Mouse (Mus musculus) heart, embryonic 11.5 days (tissue): ENCODE measurements around the gene Gm10644. TPM values are rescaled to one million over a fixed set of nuclear protein-coding genes. Genes with fewer than 3 reads are reported as not detected.
A peak's percentile ranks its signal among the peaks of the same experiment; 100 is the strongest.
"Not testable (repeated sequence)": the region's sequence is repeated elsewhere in the genome, so short reads cannot be mapped to it uniquely, and the experiment has no call there.

Experiments used
- ATAC-seq: fragments of 200-750 bp; cut with Nextera tagmentation; replicated peaks from 2 replicates; pipeline ENCODE4 v1.8.0; 2017; ENCODE audit warnings: moderate library complexity; ENCODE audit not compliant: insufficient number of reproducible peaks, low FRiP score, low TSS enrichment
- H3K27ac ChIP-seq: fragments of 300-500 bp; sonication (generic); 2 replicates; pipeline ENCODE4 v1.5.1; 2014; ENCODE audit warnings: mild to moderate bottlenecking, low read depth, low read length
- H3K27me3 ChIP-seq: fragments of 300-500 bp; sonication (generic); 2 replicates; pipeline ENCODE4 v1.6.1; 2014; ENCODE audit warnings: mild to moderate bottlenecking, low read length, mixed read lengths; ENCODE audit not compliant: control insufficient read depth, insufficient read depth
- H3K36me3 ChIP-seq: fragments of 300-500 bp; sonication (generic); 2 replicates; pipeline ENCODE4 v1.6.1; 2014; ENCODE audit warnings: mild to moderate bottlenecking, low read length, moderate library complexity, mixed read lengths; ENCODE audit not compliant: control insufficient read depth, insufficient read depth
- H3K4me1 ChIP-seq: fragments of 300-500 bp; sonication (generic); 2 replicates; pipeline ENCODE4 v1.6.1; 2014; ENCODE audit warnings: low read length; ENCODE audit not compliant: control insufficient read depth, insufficient read depth
- H3K4me2 ChIP-seq: fragments of 300-500 bp; sonication (generic); 2 replicates; pipeline ENCODE4 v1.6.1; 2014; ENCODE audit warnings: mild to moderate bottlenecking, moderate library complexity
- H3K4me3 ChIP-seq: fragments of 300-500 bp; sonication (generic); 2 replicates; pipeline ENCODE4 v1.5.1; 2014; ENCODE audit warnings: low read depth, low read length
- H3K9ac ChIP-seq: fragments of 300-500 bp; sonication (generic); 2 replicates; pipeline ENCODE4 v1.6.1; 2014; ENCODE audit warnings: mild to moderate bottlenecking, low read depth, low read length, moderate library complexity
- H3K9me3 ChIP-seq: fragments of 300-500 bp; sonication (generic); replicated peaks from 2 replicates; pipeline ENCODE4 v1.6.1; 2016; ENCODE audit warnings: low read length; ENCODE audit not compliant: control insufficient read depth
- WGBS: fragments of 180-500 bp; shearing (Covaris S2); extraction: QIAGEN DNeasy Blood & Tissue Kit; methylation state at CpG from one replicate; pipeline ENCODE4 v1.1.7; 2014; ENCODE audit not compliant: insufficient replicate concordance; 5-methylcytosine and 5-hydroxymethylcytosine counted together
- polyA plus RNA-seq: library from polyadenylated mRNA; unstranded; fragments of >200 nt; fragmentation: Nextera tagmentation; extraction: Ambion mirVana; gene quantifications from 2 replicates; pipeline ENCODE4 v1.2.1, GENCODE M21; 2014

Gm10644 gene
- polyA plus RNA-seq, 1 experiment from 2014 or later: 0.76 TPM

DNA sequence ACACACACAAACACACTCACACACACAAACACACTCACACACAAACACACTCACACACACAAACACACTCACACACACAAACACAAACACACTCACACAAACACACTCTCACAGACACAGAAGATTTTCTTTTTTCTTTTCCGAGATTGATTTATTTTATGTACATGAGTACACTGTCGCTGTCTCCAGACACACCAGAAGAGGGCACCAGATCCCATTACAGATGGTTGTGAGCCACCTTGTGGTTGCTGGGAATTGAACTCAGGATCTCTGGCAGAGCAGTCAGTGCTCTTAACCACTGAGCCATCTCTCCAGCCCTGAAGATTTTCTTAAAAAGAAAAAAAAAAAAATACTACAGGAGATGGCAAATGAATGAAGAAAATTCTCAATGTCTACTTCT lies 28.2 kb upstream of the Gm10644 start:
- H3K9ac ChIP-seq, H3K27ac ChIP-seq, H3K4me2 ChIP-seq, H3K27me3 ChIP-seq, H3K9me3 ChIP-seq, H3K4me3 ChIP-seq, ATAC-seq: not testable (repeated sequence)
- peaks cover 25% of the 10 kb centered on the region for H3K4me1 ChIP-seq
- H3K36me3 ChIP-seq: peaks cover 44% of the 10 kb centered on the region
- WGBS: 92% methylated on average over 2 of the region's 2 CpGs

- no peak overlapping the region for H3K27ac ChIP-seq
- no peak overlapping the region for H3K4me2 ChIP-seq
- H3K27me3 ChIP-seq: no peaks in the 10 kb centered on the region
- H3K4me3 ChIP-seq: no peak overlapping the region
- H3K9ac ChIP-seq: no peak overlapping the region
- 73% methylated on average over 4 of the region's 4 CpGs for WGBS
- H3K36me3 ChIP-seq: peaks cover 42% of the 10 kb centered on the region
- peaks cover 31% of the 10 kb centered on the region for H3K4me1 ChIP-seq
- ATAC-seq: no peak
- H3K9me3 ChIP-seq: no peaks in the 10 kb centered on the region
Observed at GRCm38 (mm10) chr8:83982449-83982848, 27.4 kb upstream of the Gm10644 start.

DNA sequence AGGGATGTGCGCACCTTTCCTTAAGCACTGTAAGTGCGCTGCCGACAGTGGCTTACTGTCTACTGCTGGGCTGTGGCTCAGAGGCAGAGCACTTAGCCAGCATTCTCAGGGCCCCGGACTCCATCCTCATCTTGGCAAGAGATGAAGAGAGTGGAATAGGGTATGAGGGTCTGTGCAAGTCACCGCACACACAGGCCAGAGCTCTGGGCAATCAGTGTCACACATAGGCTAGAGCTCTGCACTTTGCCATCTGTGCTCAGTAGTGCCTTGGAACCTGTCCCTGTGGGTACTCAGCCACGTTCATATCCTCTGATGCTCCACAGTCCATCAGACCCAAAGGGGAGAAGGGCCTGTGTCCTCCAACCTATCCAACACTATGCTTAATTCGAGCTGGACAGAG lies 26.5 kb upstream of the Gm10644 start:
- 94% methylated on average over 7 of the region's 7 CpGs for WGBS
- Histone ChIP-seq H3K27ac (no peak overlapping the region), H3K4me2 (no peak overlapping the region), H3K9ac (no peak overlapping the region), H3K36me3 (peaks cover 33% of the 10 kb centered on the region), H3K9me3 (no peaks in the 10 kb centered on the region), H3K4me3 (no peak overlapping the region), H3K27me3 (no peaks in the 10 kb centered on the region), H3K4me1 (peaks cover 39% of the 10 kb centered on the region)
- no peak for ATAC-seq

DNA sequence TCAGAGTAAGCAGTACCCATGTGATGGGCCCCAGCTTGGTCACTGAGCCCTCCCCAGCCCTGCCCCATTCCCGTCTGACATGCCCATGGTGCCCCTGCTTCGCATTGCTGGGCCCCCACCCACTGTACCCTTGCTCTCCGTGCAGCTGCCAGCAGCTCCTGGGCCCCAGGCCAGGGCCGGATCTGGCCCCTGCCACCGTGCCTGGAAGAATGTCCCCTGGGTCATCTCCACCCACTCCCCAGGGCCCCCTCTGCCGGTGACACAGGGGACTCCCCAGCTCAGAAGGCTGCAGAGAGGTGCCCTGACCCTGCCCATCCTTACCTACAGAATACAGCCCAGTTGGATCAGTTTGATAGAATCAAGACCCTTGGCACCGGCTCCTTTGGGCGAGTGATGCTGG lies 25.8 kb upstream of the Gm10644 start:
- Histone ChIP-seq H3K9ac (peak overlapping the region; percentile 46; the same call in 1 of the 2 replicates), H3K27me3 (no peaks in the 10 kb centered on the region), H3K9me3 (no peaks in the 10 kb centered on the region), H3K4me1 (peaks cover 39% of the 10 kb centered on the region), H3K4me3 (no peak overlapping the region), H3K4me2 (no peak overlapping the region), H3K36me3 (peaks cover 30% of the 10 kb centered on the region), H3K27ac (peak overlapping the region; percentile 82)
- 74% methylated on average over 8 of the region's 8 CpGs for WGBS
- ATAC-seq: no peak

DNA sequence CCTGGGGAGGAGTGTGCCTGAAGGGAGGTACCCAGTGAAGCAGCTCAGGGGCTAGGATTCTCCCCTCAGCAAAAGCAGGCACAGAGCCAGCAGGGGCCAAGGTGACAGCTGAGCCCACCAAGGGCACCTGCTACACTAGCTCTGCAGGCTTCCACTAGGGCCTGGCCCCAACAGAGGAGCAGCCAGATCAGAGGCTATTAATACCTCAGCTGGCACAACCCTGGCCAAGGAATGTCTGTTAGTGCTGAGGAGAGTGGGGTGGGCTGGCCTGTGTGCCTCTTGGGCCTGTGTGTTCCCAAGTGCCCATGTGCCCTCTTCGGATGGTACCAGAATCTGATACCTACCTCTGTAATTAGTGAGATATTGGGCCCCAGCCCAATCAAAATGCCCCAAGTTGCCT lies 25.2 kb upstream of the Gm10644 start:
- H3K4me1 ChIP-seq: peaks cover 39% of the 10 kb centered on the region
- WGBS: 57% methylated on average over 1 of the region's 1 CpGs
- no peaks in the 10 kb centered on the region for H3K27me3 ChIP-seq
- H3K4me3 ChIP-seq: no peak overlapping the region
- no peaks in the 10 kb centered on the region for H3K9me3 ChIP-seq
- H3K9ac ChIP-seq: peak overlapping the region; percentile 46; the same call in 1 of the 2 replicates
- H3K36me3 ChIP-seq: peaks cover 30% of the 10 kb centered on the region
- peak; percentile 81 for ATAC-seq
- peak overlapping the region; percentile 82 for H3K27ac ChIP-seq
- H3K4me2 ChIP-seq: peak overlapping the region; percentile 21; the same call in 1 of the 2 replicates

- peaks cover 53% of the 10 kb centered on the region for H3K4me1 ChIP-seq
- no peak overlapping the region for H3K4me3 ChIP-seq
- 61% methylated on average over 9 of the region's 9 CpGs for WGBS
- no peaks in the 10 kb centered on the region for H3K27me3 ChIP-seq
- no peak overlapping the region for H3K27ac ChIP-seq
- no peaks in the 10 kb centered on the region for H3K9me3 ChIP-seq
- H3K9ac ChIP-seq: no peak overlapping the region
- ATAC-seq: no peak
- peaks cover 20% of the 10 kb centered on the region for H3K36me3 ChIP-seq
- H3K4me2 ChIP-seq: no peak overlapping the region
Observed at GRCm38 (mm10) chr8:83978200-83978599, 23.2 kb upstream of the Gm10644 start.

GRCm38 (mm10) chr8:83977646-83978045 lies 22.6 kb upstream of the Gm10644 start:
- H3K4me3 ChIP-seq: no peak overlapping the region
- H3K36me3 ChIP-seq: peaks cover 16% of the 10 kb centered on the region
- H3K27me3 ChIP-seq: no peaks in the 10 kb centered on the region
- no peak overlapping the region for H3K4me2 ChIP-seq
- H3K27ac ChIP-seq: no peak overlapping the region
- ATAC-seq: no peak
- WGBS: 44% methylated on average over 6 of the region's 6 CpGs
- no peaks in the 10 kb centered on the region for H3K9me3 ChIP-seq
- peaks cover 53% of the 10 kb centered on the region for H3K4me1 ChIP-seq
- no peak overlapping the region for H3K9ac ChIP-seq

- Histone ChIP-seq H3K27ac (no peak overlapping the region; the same call in 1 of the 2 replicates), H3K27me3 (no peaks in the 10 kb centered on the region), H3K4me2 (no peak overlapping the region), H3K9ac (no peak overlapping the region), H3K36me3 (peaks cover 12% of the 10 kb centered on the region), H3K4me3 (no peak overlapping the region), H3K9me3 (no peaks in the 10 kb centered on the region), H3K4me1 (peaks cover 55% of the 10 kb centered on the region)
- WGBS: 85% methylated on average over 5 of the region's 5 CpGs
- ATAC-seq: no peak
Observed at GRCm38 (mm10) chr8:83976779-83977350, 21.9 kb upstream of the Gm10644 start.

- H3K27me3 ChIP-seq: no peaks in the 10 kb centered on the region
- no peak overlapping the region for H3K9ac ChIP-seq
- no peaks in the 10 kb centered on the region for H3K9me3 ChIP-seq
- H3K4me2 ChIP-seq: no peak overlapping the region
- peaks cover 6% of the 10 kb centered on the region for H3K36me3 ChIP-seq
- H3K27ac ChIP-seq: no peak overlapping the region
- WGBS: 82% methylated on average over 4 of the region's 4 CpGs
- no peak for ATAC-seq
- peaks cover 57% of the 10 kb centered on the region for H3K4me1 ChIP-seq
- H3K4me3 ChIP-seq: no peak overlapping the region
Observed at GRCm38 (mm10) chr8:83976101-83976630, 21.2 kb upstream of the Gm10644 start.
